Mouse (Mus musculus) liver, adult 2 months (tissue): ENCODE data around the gene Slc25a43. TPM values are rescaled to one million over a fixed set of nuclear protein-coding genes. Genes with fewer than 3 reads are reported as not detected.

Experiments used
- DNase-seq: peaks from one replicate; pipeline ENCODE4 v3.0.0-alpha.2; 2011; ENCODE audit warnings: low read depth, low spot score; ENCODE audit errors: extremely low read depth
- H3K27ac ChIP-seq: fragments of 200-500 bp; replicated peaks from 2 replicates; pipeline ENCODE4 v1.5.1; 2012; ENCODE audit warnings: low read depth, mild to moderate bottlenecking, control low read depth, inconsistent platforms, low read length; ENCODE audit not compliant: insufficient read depth
- H3K27me3 ChIP-seq: fragments of 200-500 bp; 2 replicates; pipeline ENCODE4 v1.6.1; 2012; ENCODE audit warnings: mild to moderate bottlenecking, moderate library complexity, low read length, inconsistent platforms; ENCODE audit not compliant: control insufficient read depth, insufficient read depth
- H3K36me3 ChIP-seq: fragments of 200-500 bp; 2 replicates; pipeline ENCODE4 v1.6.1; 2012; ENCODE audit warnings: low read length, inconsistent platforms; ENCODE audit not compliant: control insufficient read depth, insufficient read depth
- H3K4me1 ChIP-seq: fragments of 200-500 bp; 2 replicates; pipeline ENCODE4 v1.6.1; 2011; ENCODE audit warnings: low read length; ENCODE audit not compliant: control insufficient read depth, insufficient read depth
- H3K4me3 ChIP-seq: fragments of 200-500 bp; 2 replicates; pipeline ENCODE4 v1.5.1; 2011; ENCODE audit warnings: low read depth, mild to moderate bottlenecking, control low read depth, low read length, moderate library complexity; ENCODE audit not compliant: insufficient read depth
- H3K79me2 ChIP-seq: fragments of 200-500 bp; 2 replicates; pipeline ENCODE4 v1.6.1; 2012; ENCODE audit warnings: inconsistent platforms, mild to moderate bottlenecking, low read length, moderate library complexity; ENCODE audit not compliant: control insufficient read depth, insufficient read depth
- H3K9ac ChIP-seq: fragments of 200-500 bp; 2 replicates; pipeline ENCODE4 v1.6.1; 2012; ENCODE audit warnings: low read depth, mild to moderate bottlenecking, control low read depth, inconsistent platforms, low read length
- CTCF ChIP-seq: fragments of 200-500 bp; IDR thresholded peaks from 2 replicates; pipeline ENCODE4 v1.5.1; 2011; ENCODE audit warnings: low read depth, low read length, control low read depth
- POLR2A ChIP-seq: fragments of 200-500 bp; IDR thresholded peaks from 2 replicates; pipeline ENCODE4 v1.6.1; 2011; ENCODE audit warnings: low read length, control low read depth; ENCODE audit not compliant: insufficient read depth; ENCODE audit errors: extremely low read depth
- WGBS: fragments of 180-500 bp; shearing (Covaris S2); methylation state at CpG from one replicate; pipeline ENCODE4 v1.1.7; 2018; 5-methylcytosine and 5-hydroxymethylcytosine counted together
- polyA plus RNA-seq: library from polyadenylated mRNA; depleted of rRNA; stranded (reverse); fragments of >200 nt; gene quantifications from 2 replicates; pipeline ENCODE4 v1.2.3, GENCODE M21; 2012; rRNA removed
- total RNA-seq: library from RNA; depleted of rRNA; stranded (reverse); fragments of >200 nt; gene quantifications from 2 replicates; pipeline ENCODE4 v1.2.3, GENCODE M21; 2014; rRNA removed

The Slc25a43 gene
- total RNA-seq (0.18 and 0.20 TPM in 2 replicates), polyA plus RNA-seq (0.09 and 0.24 TPM in 2 replicates)

GRCm38 (mm10) chrX:36743503-36744101, at the start of gene Slc25a43:
Gene Slc25a43, plus strand, starts transcription at chrX:36743659.
- H3K4me3 ChIP-seq = peak within 1 kb of the TSS; percentile 64
- H3K4me1 ChIP-seq = no peaks in the 10 kb centered on the region
- peak within 1 kb of the TSS; percentile 74 for H3K9ac ChIP-seq
- H3K27ac ChIP-seq = no peak within 1 kb of the TSS
- H3K27me3 ChIP-seq = no peaks in the 10 kb centered on the region
- DNase-seq = no peak
- WGBS = 5% methylated on average over 34 of the region's 36 CpGs
- no peaks in the 10 kb centered on the region for H3K79me2 ChIP-seq
- TF ChIP-seq CTCF (no peak), POLR2A (no peak)
- no peaks in the 10 kb centered on the region for H3K36me3 ChIP-seq

GRCm38 (mm10) chrX:36740124-36740951, 3.1 kb upstream of the Slc25a43 start:
- Histone ChIP-seq H3K9ac (no peak overlapping the region), H3K4me1 (no peaks in the 10 kb centered on the region), H3K4me3 (no peak overlapping the region), H3K36me3 (no peaks in the 10 kb centered on the region), H3K27ac (no peak overlapping the region), H3K27me3 (no peaks in the 10 kb centered on the region), H3K79me2 (no peaks in the 10 kb centered on the region)
- WGBS = 85% methylated on average over 13 of the region's 13 CpGs
- no peak for DNase-seq
- no peak for TF ChIP-seq POLR2A
- TF ChIP-seq CTCF = no peak

- Histone ChIP-seq H3K27ac (no peak overlapping the region), H3K36me3 (no peaks in the 10 kb centered on the region), H3K79me2 (no peaks in the 10 kb centered on the region), H3K27me3 (no peaks in the 10 kb centered on the region), H3K9ac (no peak overlapping the region), H3K4me3 (no peak overlapping the region), H3K4me1 (no peaks in the 10 kb centered on the region)
- 47% methylated on average over 6 of the region's 6 CpGs for WGBS
- no peak for TF ChIP-seq CTCF
- TF ChIP-seq POLR2A = no peak
- DNase-seq = no peak
These were observed 2.2 kb upstream of the Slc25a43 start for GRCm38 (mm10) chrX:36741278-36741677.

GRCm38 (mm10) chrX:36742744-36743143, 715 bp upstream of the Slc25a43 start:
- H3K9ac ChIP-seq = no peak overlapping the region
- no peak overlapping the region for H3K4me3 ChIP-seq
- no peak for TF ChIP-seq POLR2A
- TF ChIP-seq CTCF = no peak
- no peaks in the 10 kb centered on the region for H3K27me3 ChIP-seq
- WGBS = 90% methylated on average over 5 of the region's 5 CpGs
- H3K79me2 ChIP-seq = no peaks in the 10 kb centered on the region
- H3K4me1 ChIP-seq = no peaks in the 10 kb centered on the region
- H3K36me3 ChIP-seq = no peaks in the 10 kb centered on the region
- no peak for DNase-seq
- no peak overlapping the region for H3K27ac ChIP-seq

GRCm38 (mm10) chrX:36744735-36745134, 1.3 kb downstream of the Slc25a43 start:
- Histone ChIP-seq H3K79me2 (no peaks in the 10 kb centered on the region), H3K27me3 (no peaks in the 10 kb centered on the region), H3K36me3 (no peaks in the 10 kb centered on the region), H3K4me1 (no peaks in the 10 kb centered on the region), H3K9ac (no peak overlapping the region), H3K4me3 (no peak overlapping the region), H3K27ac (no peak overlapping the region)
- TF ChIP-seq POLR2A = no peak
- no peak for TF ChIP-seq CTCF
- WGBS = 67% methylated on average over 7 of the region's 7 CpGs
- peak; percentile 39 for DNase-seq

- H3K79me2 ChIP-seq = no peaks in the 10 kb centered on the region
- DNase-seq = no peak
- H3K4me3 ChIP-seq = no peak overlapping the region
- no peak for TF ChIP-seq POLR2A
- TF ChIP-seq CTCF = no peak
- H3K36me3 ChIP-seq = no peaks in the 10 kb centered on the region
- H3K27me3 ChIP-seq = no peaks in the 10 kb centered on the region
- 94% methylated on average over 7 of the region's 7 CpGs for WGBS
- H3K4me1 ChIP-seq = no peaks in the 10 kb centered on the region
- H3K27ac ChIP-seq = no peak overlapping the region
- H3K9ac ChIP-seq = no peak overlapping the region
These were observed 1.9 kb downstream of the Slc25a43 start for GRCm38 (mm10) chrX:36745333-36745732.
